Mouse (Mus musculus) spleen, postnatal 14 days (tissue): ENCODE measurements around the gene Abcb6.

Source experiments
- DNase-seq, 2 experiments: peaks; one replicate each; pipeline ENCODE4 v3.0.0; 2021 to 2022; ENCODE audit warnings: low spot score in 2 of 2

The Abcb6 gene

GRCm38 (mm10) chr1:75201236-75201635 is 21.0 kb upstream of the Abcb6 start:
- DNase-seq, result no peak

- DNase-seq, result no peak
Measured at GRCm38 (mm10) chr1:75192452-75192851, 12.3 kb upstream of the Abcb6 start.

- DNase-seq, result peak; percentile 84 to 89
Measured at GRCm38 (mm10) chr1:75191622-75192402, 11.6 kb upstream of the Abcb6 start, which contains the start of the genes Ankzf1 and Atg9a. TSS of gene Ankzf1 (plus strand) at chr1:75192151. TSS of gene Atg9a (minus strand) at chr1:75192196.

GRCm38 (mm10) chr1:75191258-75191621 is 11.0 kb upstream of the Abcb6 start:
- no peak for DNase-seq

GRCm38 (mm10) chr1:75190577-75190976 is 10.4 kb upstream of the Abcb6 start:
- no peak for DNase-seq

- DNase-seq, result no peak
Measured at GRCm38 (mm10) chr1:75187914-75188483, 7.8 kb upstream of the Abcb6 start.

GRCm38 (mm10) chr1:75187126-75187525 is 6.9 kb upstream of the Abcb6 start:
- no peak for DNase-seq

- DNase-seq, result no peak
Measured at GRCm38 (mm10) chr1:75185495-75185894, 5.3 kb upstream of the Abcb6 start.

- no peak for DNase-seq
Measured at GRCm38 (mm10) chr1:75182160-75182559, 2.0 kb upstream of the Abcb6 start.

- no peak for DNase-seq
Measured at GRCm38 (mm10) chr1:75181377-75181870, 1.2 kb upstream of the Abcb6 start.

GRCm38 (mm10) chr1:75180741-75181140 is 549 bp upstream of the Abcb6 start:
- DNase-seq, result no peak

- DNase-seq, result peak in 1 of 2 experiments; percentile 38
Measured at GRCm38 (mm10) chr1:75179334-75180104, 673 bp downstream of the Abcb6 start.

- peak; percentile 98 for DNase-seq
Measured at GRCm38 (mm10) chr1:75168472-75169464, 11.4 kb downstream of the Abcb6 start, which contains the start of gene Zfand2b. TSS of gene Zfand2b (plus strand) at chr1:75168646.

- no peak for DNase-seq
Measured at GRCm38 (mm10) chr1:75168093-75168471, 12.1 kb downstream of the Abcb6 start.

GRCm38 (mm10) chr1:75160256-75160617 is 20.0 kb downstream of the Abcb6 start:
- no peak for DNase-seq

GRCm38 (mm10) chr1:75159540-75160255 is 20.5 kb downstream of the Abcb6 start:
- no peak for DNase-seq

GRCm38 (mm10) chr1:75158990-75159389 is 21.2 kb downstream of the Abcb6 start:
- DNase-seq, result no peak

- DNase-seq, result no peak
Measured at GRCm38 (mm10) chr1:75155837-75156236, 24.4 kb downstream of the Abcb6 start.

- no peak for DNase-seq
Measured at GRCm38 (mm10) chr1:75148727-75149126, 31.5 kb downstream of the Abcb6 start.

GRCm38 (mm10) chr1:75147411-75148135 is 32.6 kb downstream of the Abcb6 start:
- DNase-seq, result no peak
